Mouse (Mus musculus): ENCODE data around the gene Snta1.

DNA sequence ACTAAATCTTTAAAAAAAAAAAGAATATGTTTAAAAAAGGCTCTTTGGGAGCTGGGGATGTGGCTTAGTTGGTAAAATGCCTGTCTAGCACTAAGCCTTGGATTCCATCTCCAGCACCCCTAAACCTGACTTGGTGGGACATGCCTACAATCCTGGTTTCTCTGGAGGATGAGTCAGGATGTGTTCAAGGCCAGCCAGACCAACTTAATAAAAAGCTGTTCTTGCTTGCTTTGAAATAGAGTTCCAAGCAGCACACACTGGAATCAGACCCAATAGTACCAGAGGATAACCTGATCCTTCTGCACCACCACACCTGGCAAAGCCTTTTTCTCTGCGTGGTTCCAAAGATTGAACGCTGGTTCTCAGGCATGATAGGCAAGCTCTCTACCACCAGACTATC, 22.7 kb upstream of the Snta1 start:
- TF ChIP-seq CTCF (conservative IDR thresholded peaks at IDR 0.05; ENCODE audit: low read length), result no peak
- no peak for TF ChIP-seq NANOG (IDR thresholded peaks at IDR 0.05; ENCODE audit: borderline replicate concordance, low read length)

Measured in E14TG2a.4 (cell line).